Mouse (Mus musculus) forebrain, embryonic 10.5 days (tissue): ENCODE measurements at regions not wholly inside any gene's neighbourhood (a gene's known extent, or its start where the extent isn't known, plus 50 kb on each side); places are given as distances from the start of the nearest gene placed in this dataset.

Experiments used
- DNase-seq: peaks from one replicate; pipeline ENCODE4 v3.0.0-alpha.2; 2017; ENCODE audit warnings: low spot score; ENCODE audit errors: extremely low spot score
- H3K27ac ChIP-seq: fragments of 300-500 bp; sonication (generic); 2 replicates; pipeline ENCODE4 v1.5.1; 2016; ENCODE audit warnings: mild to moderate bottlenecking
- H3K27me3 ChIP-seq: fragments of 300-500 bp; sonication (generic); 2 replicates; pipeline ENCODE4 v1.6.1; 2016; ENCODE audit warnings: mild to moderate bottlenecking; ENCODE audit not compliant: poor library complexity, severe bottlenecking
- H3K36me3 ChIP-seq: fragments of 300-500 bp; sonication (generic); replicated peaks from 2 replicates; pipeline ENCODE4 v1.6.1; 2016; ENCODE audit warnings: mild to moderate bottlenecking, moderate library complexity
- H3K4me1 ChIP-seq: fragments of 300-500 bp; sonication (generic); 2 replicates; pipeline ENCODE4 v1.6.1; 2016
- H3K4me3 ChIP-seq: fragments of 300-500 bp; sonication (generic); 2 replicates; pipeline ENCODE4 v1.5.1; 2016; ENCODE audit warnings: mild to moderate bottlenecking, moderate library complexity
- H3K9me3 ChIP-seq: fragments of 300-500 bp; sonication (generic); 2 replicates; pipeline ENCODE4 v1.6.1; 2016; ENCODE audit warnings: mild to moderate bottlenecking, moderate library complexity
- WGBS: fragments of 180-500 bp; shearing (Covaris S2); methylation state at CpG from one replicate; pipeline ENCODE4 v1.1.7; 2016; 5-methylcytosine and 5-hydroxymethylcytosine counted together

GRCm38 (mm10) chr9:115581116-115581515, 270.9 kb upstream of the Stt3b start:
- no peak for DNase-seq
- Histone ChIP-seq H3K27ac (no peak overlapping the region), H3K27me3 (no peaks in the 10 kb centered on the region), H3K4me1 (peaks cover 3% of the 10 kb centered on the region; the same call in 1 of the 2 replicates), H3K9me3 (peaks cover 8% of the 10 kb centered on the region), H3K36me3 (no peaks in the 10 kb centered on the region), H3K4me3 (no peak overlapping the region)
- 89% methylated on average over 3 of the region's 3 CpGs for WGBS

GRCm38 (mm10) chr9:115583548-115583947, 273.3 kb upstream of the Stt3b start:
- H3K27ac ChIP-seq = no peak overlapping the region
- no peaks in the 10 kb centered on the region for H3K36me3 ChIP-seq
- no peak for DNase-seq
- no peak overlapping the region for H3K4me3 ChIP-seq
- no peaks in the 10 kb centered on the region for H3K27me3 ChIP-seq
- H3K9me3 ChIP-seq = no peaks in the 10 kb centered on the region
- peaks cover 5% of the 10 kb centered on the region; the same call in 1 of the 2 replicates for H3K4me1 ChIP-seq
- 91% methylated on average over 11 of the region's 11 CpGs for WGBS

- no peak overlapping the region for H3K27ac ChIP-seq
- H3K27me3 ChIP-seq = no peaks in the 10 kb centered on the region
- no peak for DNase-seq
- H3K4me3 ChIP-seq = no peak overlapping the region
- no peaks in the 10 kb centered on the region for H3K9me3 ChIP-seq
- H3K36me3 ChIP-seq = no peaks in the 10 kb centered on the region
- WGBS = 93% methylated on average over 7 of the region's 7 CpGs
- peaks cover 5% of the 10 kb centered on the region; the same call in 1 of the 2 replicates for H3K4me1 ChIP-seq
These were observed 274.7 kb upstream of the Stt3b start for GRCm38 (mm10) chr9:115584874-115585273.

GRCm38 (mm10) chr9:115592466-115592865, 282.2 kb upstream of the Stt3b start:
- H3K36me3 ChIP-seq = no peaks in the 10 kb centered on the region
- no peak for DNase-seq
- H3K27ac ChIP-seq = no peak overlapping the region
- H3K27me3 ChIP-seq = no peaks in the 10 kb centered on the region
- 70% methylated on average over 5 of the region's 5 CpGs for whole genome bisulfite sequencing
- H3K4me1 ChIP-seq = 0 out of 2 replicates have a peak, but pooled peaks cover 4% of the 10 kb centered on the region
- H3K4me3 ChIP-seq = no peak overlapping the region
- no peaks in the 10 kb centered on the region for H3K9me3 ChIP-seq

GRCm38 (mm10) chr9:115600228-115600627, 290.0 kb upstream of the Stt3b start:
- Histone ChIP-seq H3K9me3 (0 out of 2 replicates have a peak, but pooled peaks cover 3% of the 10 kb centered on the region), H3K4me1 (peaks cover 12% of the 10 kb centered on the region), H3K27ac (no peak overlapping the region), H3K36me3 (no peaks in the 10 kb centered on the region), H3K27me3 (no peaks in the 10 kb centered on the region), H3K4me3 (no peak overlapping the region)
- 90% methylated on average over 9 of the region's 9 CpGs for WGBS
- DNase-seq = no peak

GRCm38 (mm10) chr9:115600826-115601225, 290.6 kb upstream of the Stt3b start:
- no peak overlapping the region for H3K27ac ChIP-seq
- no peaks in the 10 kb centered on the region for H3K36me3 ChIP-seq
- no peak overlapping the region for H3K4me3 ChIP-seq
- no peaks in the 10 kb centered on the region for H3K27me3 ChIP-seq
- peaks cover 15% of the 10 kb centered on the region for H3K4me1 ChIP-seq
- H3K9me3 ChIP-seq = 0 out of 2 replicates have a peak, but pooled peaks cover 3% of the 10 kb centered on the region
- WGBS = 75% methylated on average over 2 of the region's 2 CpGs
- DNase-seq = no peak

GRCm38 (mm10) chr9:115602772-115603171, 292.6 kb upstream of the Stt3b start:
- no peaks in the 10 kb centered on the region for H3K36me3 ChIP-seq
- 0 out of 2 replicates have a peak, but pooled peaks cover 3% of the 10 kb centered on the region for H3K9me3 ChIP-seq
- no peaks in the 10 kb centered on the region for H3K27me3 ChIP-seq
- no peak overlapping the region for H3K27ac ChIP-seq
- H3K4me3 ChIP-seq = no peak overlapping the region
- DNase-seq = no peak
- peaks cover 15% of the 10 kb centered on the region for H3K4me1 ChIP-seq
- 93% methylated on average over 7 of the region's 7 CpGs for WGBS

- peaks cover 15% of the 10 kb centered on the region for H3K4me1 ChIP-seq
- no peaks in the 10 kb centered on the region for H3K27me3 ChIP-seq
- H3K9me3 ChIP-seq = 0 out of 2 replicates have a peak, but pooled peaks cover 3% of the 10 kb centered on the region
- H3K36me3 ChIP-seq = no peaks in the 10 kb centered on the region
- peak overlapping the region; percentile 25; the same call in 1 of the 2 replicates for H3K27ac ChIP-seq
- WGBS = 74% methylated on average over 3 of the region's 3 CpGs
- DNase-seq = no peak
- no peak overlapping the region for H3K4me3 ChIP-seq
These were observed 294.2 kb upstream of the Stt3b start for GRCm38 (mm10) chr9:115604450-115604849.

- no peaks in the 10 kb centered on the region for H3K27me3 ChIP-seq
- H3K4me1 ChIP-seq = peaks cover 15% of the 10 kb centered on the region
- H3K4me3 ChIP-seq = no peak overlapping the region
- H3K9me3 ChIP-seq = 0 out of 2 replicates have a peak, but pooled peaks cover 3% of the 10 kb centered on the region
- no peak for DNase-seq
- 86% methylated on average over 14 of the region's 14 CpGs for WGBS
- H3K36me3 ChIP-seq = no peaks in the 10 kb centered on the region
- no peak overlapping the region for H3K27ac ChIP-seq
These were observed 294.9 kb upstream of the Stt3b start for GRCm38 (mm10) chr9:115604968-115605682.

GRCm38 (mm10) chr9:115607961-115608360, 297.7 kb upstream of the Stt3b start:
- no peaks in the 10 kb centered on the region for H3K36me3 ChIP-seq
- no peak overlapping the region for H3K4me3 ChIP-seq
- no peaks in the 10 kb centered on the region for H3K27me3 ChIP-seq
- H3K9me3 ChIP-seq = no peaks in the 10 kb centered on the region
- 86% methylated on average over 2 of the region's 2 CpGs for WGBS
- DNase-seq = no peak
- H3K27ac ChIP-seq = no peak overlapping the region
- H3K4me1 ChIP-seq = peaks cover 15% of the 10 kb centered on the region

- Histone ChIP-seq H3K4me3 (no peak overlapping the region), H3K27ac (no peak overlapping the region), H3K27me3 (no peaks in the 10 kb centered on the region), H3K9me3 (no peaks in the 10 kb centered on the region), H3K4me1 (peaks cover 15% of the 10 kb centered on the region), H3K36me3 (no peaks in the 10 kb centered on the region)
- no peak for DNase-seq
- WGBS = 94% methylated on average over 5 of the region's 5 CpGs
These were observed 298.2 kb upstream of the Stt3b start for GRCm38 (mm10) chr9:115608377-115608776.

- Histone ChIP-seq H3K9me3 (no peaks in the 10 kb centered on the region), H3K4me3 (no peak overlapping the region), H3K4me1 (peaks cover 6% of the 10 kb centered on the region), H3K36me3 (no peaks in the 10 kb centered on the region), H3K27me3 (no peaks in the 10 kb centered on the region), H3K27ac (no peak overlapping the region)
- WGBS = 89% methylated on average over 5 of the region's 5 CpGs
- no peak for DNase-seq
These were observed 299.4 kb upstream of the Gadl1 start for GRCm38 (mm10) chr9:115609904-115610303.

GRCm38 (mm10) chr9:115611713-115612112, 297.5 kb upstream of the Gadl1 start:
- no peak overlapping the region for H3K27ac ChIP-seq
- H3K4me1 ChIP-seq = no peaks in the 10 kb centered on the region
- 89% methylated on average over 5 of the region's 5 CpGs for WGBS
- no peaks in the 10 kb centered on the region for H3K9me3 ChIP-seq
- no peak overlapping the region for H3K4me3 ChIP-seq
- no peaks in the 10 kb centered on the region for H3K27me3 ChIP-seq
- H3K36me3 ChIP-seq = no peaks in the 10 kb centered on the region
- no peak for DNase-seq
